Mouse (Mus musculus) olfactory bulb, adult 2 months (tissue): ENCODE data around the gene Scpep1. TPM values are rescaled to one million over a fixed set of nuclear protein-coding genes. Genes with fewer than 3 reads are reported as not detected.
A peak's percentile ranks its signal among the peaks of the same experiment; 100 is the strongest.
"Not testable (repeated sequence)": the region's sequence is repeated elsewhere in the genome, so short reads cannot be mapped to it uniquely, and the experiment has no call there.

Source experiments
- H3K27ac ChIP-seq: fragments of 200-500 bp; 2 replicates; pipeline ENCODE4 v1.5.1; 2012; ENCODE audit warnings: low read depth, low read length; ENCODE audit not compliant: insufficient read depth
- H3K4me1 ChIP-seq: fragments of 200-500 bp; 2 replicates; pipeline ENCODE4 v1.6.1; 2012; ENCODE audit warnings: low read length; ENCODE audit not compliant: control insufficient read depth, insufficient read depth
- H3K4me3 ChIP-seq: fragments of 200-500 bp; 2 replicates; pipeline ENCODE4 v1.5.1; 2012; ENCODE audit warnings: mild to moderate bottlenecking, low read depth, low read length, moderate library complexity; ENCODE audit not compliant: insufficient read depth
- CTCF ChIP-seq: fragments of 200-500 bp; IDR thresholded peaks from 2 replicates; pipeline ENCODE4 v1.5.1; 2012; ENCODE audit warnings: low read depth, mild to moderate bottlenecking, low read length, moderate library complexity; ENCODE audit not compliant: insufficient read depth
- POLR2A ChIP-seq: fragments of 200-500 bp; IDR thresholded peaks from 2 replicates; pipeline ENCODE4 v1.6.1; 2012; ENCODE audit warnings: mild to moderate bottlenecking, low read depth, low read length, moderate library complexity; ENCODE audit not compliant: insufficient read depth
- WGBS: fragments of 180-500 bp; shearing (Covaris S2); methylation state at CpG from one replicate; pipeline ENCODE4 v1.1.7; 2018; 5-methylcytosine and 5-hydroxymethylcytosine counted together
- polyA plus RNA-seq: library from polyadenylated mRNA; stranded (reverse); fragments of >200 nt; gene quantifications from 2 replicates; pipeline ENCODE4 v1.2.4, GENCODE M21; 2012; ENCODE audit warnings: low replicate concordance; ENCODE audit not compliant: missing spikeins, insufficient read depth, insufficient read length

Scpep1 gene
- polyA plus RNA-seq, 1 experiment: not detected

DNA sequence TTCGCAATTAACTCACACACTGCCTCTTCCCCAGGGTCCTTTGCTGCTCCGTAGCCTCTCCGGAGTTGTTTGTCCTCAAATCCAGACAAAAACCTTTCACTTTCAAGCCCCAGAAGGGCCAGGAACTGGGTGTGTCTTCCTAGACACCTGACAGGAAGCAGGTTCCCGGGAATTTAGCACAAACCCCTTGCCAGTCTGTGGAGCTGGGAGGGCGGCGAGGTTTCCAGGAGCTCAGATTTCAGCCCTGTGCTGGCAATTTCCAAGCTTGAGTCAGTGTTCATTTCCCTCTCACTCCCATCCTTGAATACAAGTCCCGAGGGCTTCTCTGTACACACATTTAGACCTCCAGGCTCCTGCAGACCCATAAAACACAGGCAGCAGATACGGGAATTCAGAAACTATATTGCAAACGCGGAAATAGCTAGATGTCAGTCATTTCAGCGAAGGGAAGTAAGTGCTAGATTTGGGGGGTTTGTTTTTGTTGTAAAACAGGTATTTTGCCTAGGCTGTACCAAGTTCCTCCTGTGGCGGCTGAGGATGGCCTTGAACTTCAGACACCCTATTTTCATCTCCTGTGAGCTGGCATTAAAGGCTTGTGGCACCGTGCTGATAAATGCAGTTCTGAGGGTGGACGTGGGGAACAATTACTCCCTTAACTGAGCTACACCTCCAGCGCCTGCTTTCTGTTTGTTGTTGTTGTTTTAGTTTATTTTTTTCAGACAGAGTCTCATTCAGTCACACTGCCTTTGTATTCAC is 57.5 kb downstream of the Scpep1 start:
- TF ChIP-seq POLR2A: no peak
- no peak for TF ChIP-seq CTCF
- Histone ChIP-seq H3K4me3 (no peak overlapping the region), H3K4me1 (no peaks in the 10 kb centered on the region), H3K27ac (no peak overlapping the region)
- WGBS: 66% methylated on average over 15 of the region's 15 CpGs

DNA sequence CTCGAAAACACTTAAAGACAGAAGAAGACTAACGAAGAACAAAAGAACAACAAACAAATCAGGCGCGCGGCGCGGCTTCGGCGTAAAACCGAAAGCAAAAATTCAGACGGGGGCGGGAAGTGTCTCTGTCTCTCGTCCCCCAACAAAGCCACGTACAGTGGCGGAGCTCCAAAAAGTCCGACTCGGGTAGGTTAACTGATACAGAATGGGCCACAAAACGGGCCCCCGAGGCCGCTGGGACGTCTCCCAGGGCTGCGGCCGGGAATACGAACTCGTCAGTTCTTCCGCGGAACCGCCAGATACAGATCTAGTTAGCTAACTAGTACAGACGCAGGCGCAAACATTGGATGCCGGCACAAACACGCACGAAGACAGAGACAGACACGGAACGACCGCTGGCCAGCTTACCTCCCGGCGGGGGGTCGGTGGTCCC is 59.4 kb downstream of the Scpep1 start:
- 42% methylated on average over 31 of the region's 39 CpGs for WGBS
- H3K4me3 ChIP-seq: peak overlapping the region; percentile 36
- H3K27ac ChIP-seq, H3K4me1 ChIP-seq: not testable (repeated sequence)

DNA sequence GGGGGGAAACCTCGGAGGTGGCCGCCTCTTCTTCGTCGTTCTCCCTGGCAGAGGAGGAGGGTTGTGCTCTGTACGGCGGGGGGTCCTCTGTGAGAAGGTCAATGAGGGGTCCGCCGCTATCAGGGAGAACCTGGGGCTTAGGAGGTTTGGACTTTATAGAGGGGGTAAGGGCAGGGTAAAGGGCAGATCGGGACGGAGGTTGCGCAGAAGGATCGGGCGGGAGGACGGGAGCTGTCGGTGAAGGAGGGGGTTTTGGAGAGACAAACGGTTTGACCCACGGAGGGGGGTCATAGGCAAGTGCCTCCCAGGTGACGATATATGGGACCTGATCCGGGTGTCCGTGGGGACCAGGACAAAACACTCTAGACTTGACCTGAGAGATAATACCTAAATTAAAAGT is 60.0 kb downstream of the Scpep1 start:
- not testable (repeated sequence) for H3K27ac ChIP-seq, H3K4me1 ChIP-seq
- 56% methylated on average over 17 of the region's 20 CpGs for WGBS
- 0 out of 2 replicates have a peak overlapping the region, but pooled peaks have one; percentile 5 for H3K4me3 ChIP-seq

DNA sequence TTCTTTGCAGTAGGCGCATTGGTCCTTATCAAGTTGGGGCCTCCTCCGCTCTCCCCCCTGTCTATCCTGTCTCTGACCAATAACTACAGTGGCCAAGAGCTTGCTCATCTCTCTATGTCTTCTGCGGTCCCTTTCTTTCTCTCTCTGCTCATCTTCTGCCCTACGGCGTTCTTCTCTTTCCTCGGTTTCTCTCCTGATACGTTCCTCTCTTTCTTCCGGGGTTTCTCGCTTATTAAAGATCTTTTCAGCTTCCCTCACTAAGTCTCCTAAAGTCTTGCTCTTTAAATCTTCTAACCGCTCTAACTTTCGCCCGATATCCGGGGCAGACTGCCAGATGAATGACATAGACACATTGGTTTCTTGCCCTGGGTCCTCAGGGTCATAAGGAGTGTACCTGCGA is 61.0 kb downstream of the Scpep1 start:
- H3K4me3 ChIP-seq, H3K4me1 ChIP-seq, H3K27ac ChIP-seq: not testable (repeated sequence)
- WGBS: 96% methylated on average over 11 of the region's 14 CpGs

GRCm38 (mm10) chr11:88893501-88893900 is 61.8 kb downstream of the Scpep1 start:
- not testable (repeated sequence) for H3K27ac ChIP-seq, H3K4me3 ChIP-seq, H3K4me1 ChIP-seq
- WGBS: 79% methylated on average over 3 of the region's 8 CpGs

GRCm38 (mm10) chr11:88892789-88893188 is 62.5 kb downstream of the Scpep1 start:
- H3K4me1 ChIP-seq, H3K27ac ChIP-seq, H3K4me3 ChIP-seq: not testable (repeated sequence)
- WGBS: 97% methylated on average over 23 of the region's 24 CpGs

DNA sequence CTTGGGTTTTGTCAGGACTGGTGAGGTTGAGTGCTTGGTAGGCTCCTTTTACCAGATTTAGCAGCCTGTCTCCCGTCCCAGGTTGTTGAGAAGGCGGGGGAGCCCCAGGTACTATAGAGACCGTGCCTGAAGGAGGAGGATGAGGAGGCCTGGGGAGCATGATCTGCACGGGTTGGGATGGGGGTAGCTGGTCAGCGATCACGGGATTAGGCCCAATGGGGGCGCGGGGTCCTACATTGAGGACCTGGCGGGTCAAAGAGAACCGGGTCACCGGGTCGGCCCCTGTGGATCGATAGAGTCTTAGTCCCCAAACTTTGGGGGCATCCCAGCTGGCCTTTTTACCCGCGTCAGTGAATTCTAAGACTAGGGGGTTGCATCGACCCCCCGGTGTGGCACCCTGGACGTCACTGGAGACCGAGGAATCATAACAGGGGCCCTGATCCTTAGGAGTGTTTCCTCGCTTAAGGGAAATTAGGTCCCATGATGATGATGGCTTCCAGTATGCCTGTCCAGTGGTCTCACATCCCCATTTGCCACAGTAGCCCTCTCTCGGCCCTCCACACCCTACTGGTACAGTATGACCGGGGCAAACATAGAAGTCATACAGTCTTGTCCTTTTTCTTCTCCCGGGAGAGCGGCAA is 63.2 kb downstream of the Scpep1 start:
- not testable (repeated sequence) for H3K4me3 ChIP-seq, H3K4me1 ChIP-seq, H3K27ac ChIP-seq
- 97% methylated on average over 24 of the region's 24 CpGs for WGBS

- 97% methylated on average over 8 of the region's 12 CpGs for WGBS
- not testable (repeated sequence) for H3K4me1 ChIP-seq, H3K4me3 ChIP-seq, H3K27ac ChIP-seq
Measured at GRCm38 (mm10) chr11:88891446-88891845, 63.8 kb downstream of the Scpep1 start.

- H3K27ac ChIP-seq, H3K4me3 ChIP-seq: not testable (repeated sequence)
- WGBS: 89% methylated on average over 7 of the region's 11 CpGs
Measured at GRCm38 (mm10) chr11:88890904-88891303, 64.4 kb downstream of the Scpep1 start.

DNA sequence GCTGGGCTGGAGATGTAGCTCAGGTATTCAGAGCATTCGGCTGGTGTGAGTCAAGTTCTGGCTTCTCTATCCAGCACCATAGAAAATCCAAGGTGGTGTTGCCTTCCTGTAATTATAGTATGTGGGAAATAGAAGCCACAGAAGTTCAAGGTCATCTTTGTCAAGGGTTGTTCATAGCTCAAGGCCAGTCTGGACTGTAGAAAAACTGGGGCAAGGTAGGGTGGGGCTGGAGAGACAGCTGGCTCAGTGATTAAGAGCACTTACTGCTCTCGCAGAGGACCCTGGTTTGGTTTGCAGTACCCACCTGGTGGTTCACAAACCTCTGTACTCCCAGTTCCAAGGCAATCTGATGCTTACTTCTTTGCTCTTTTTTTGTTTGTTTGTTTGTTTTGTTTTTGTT is 66.3 kb downstream of the Scpep1 start:
- Histone ChIP-seq H3K4me1 (no peaks in the 10 kb centered on the region), H3K4me3 (no peak overlapping the region), H3K27ac (no peak overlapping the region)
- 91% methylated on average over 2 of the region's 2 CpGs for WGBS
- TF ChIP-seq CTCF: no peak
- no peak for TF ChIP-seq POLR2A

More at GRCm38 (mm10) chr11:88890904-88891303, 64.4 kb downstream of the Scpep1 start:
- not testable (repeated sequence) for H3K4me1 ChIP-seq
